Mouse (Mus musculus) C2C12 (cell line): Measurements from ENCODE around the gene Cox15. TPM values are rescaled to one million over a fixed set of nuclear protein-coding genes. Genes with fewer than 3 reads are reported as not detected.

ENCODE experiments used
- H3K27me3 ChIP-seq: one replicate; pipeline ENCODE4 v1.6.1; 2011; ENCODE audit not compliant: control insufficient read depth, insufficient read depth, insufficient read length
- H3K36me3 ChIP-seq: one replicate; pipeline ENCODE4 v1.6.1; 2011; ENCODE audit not compliant: control insufficient read depth, insufficient read depth
- H3K4me3 ChIP-seq: one replicate; pipeline ENCODE4 v1.5.1; 2011; ENCODE audit warnings: mild to moderate bottlenecking, control low read depth; ENCODE audit not compliant: poor library complexity, insufficient read depth, severe bottlenecking
- H3K79me2 ChIP-seq: one replicate; pipeline ENCODE4 v1.6.1; 2011; ENCODE audit not compliant: control insufficient read depth, insufficient read depth
- H3K79me3 ChIP-seq: one replicate; pipeline ENCODE4 v1.6.1; 2011; ENCODE audit warnings: low read depth, control low read depth
- H3ac ChIP-seq: one replicate; pipeline ENCODE3; 2011; ENCODE audit warnings: low read depth; ENCODE audit not compliant: control insufficient read depth, insufficient read length
- CEBPB ChIP-seq: IDR thresholded peaks from one replicate; pipeline ENCODE4 v1.6.1; 2011; ENCODE audit warnings: low read depth, mild to moderate bottlenecking, control low read depth, moderate library complexity
- CTCF ChIP-seq: IDR thresholded peaks from one replicate; pipeline ENCODE4 v1.5.1; 2011; ENCODE audit not compliant: control insufficient read depth, insufficient read depth, insufficient read length
- FOSL1 ChIP-seq: IDR thresholded peaks from one replicate; pipeline ENCODE4 v1.8.0; 2011; ENCODE audit warnings: mild to moderate bottlenecking, low read length; ENCODE audit not compliant: poor library complexity, insufficient read depth, severe bottlenecking
- MAX ChIP-seq: IDR thresholded peaks from one replicate; pipeline ENCODE4 v1.6.1; 2011; ENCODE audit warnings: mild to moderate bottlenecking, control low read depth
- MYOD1 ChIP-seq: IDR thresholded peaks from one replicate; pipeline ENCODE4 v1.6.1; 2011; ENCODE audit warnings: low read depth; ENCODE audit not compliant: control insufficient read depth, insufficient read length
- MYOG ChIP-seq: IDR thresholded peaks from one replicate; pipeline ENCODE4 v1.6.1; 2011; ENCODE audit not compliant: control insufficient read depth, insufficient read length; ENCODE audit errors: extremely low read depth
- USF1 ChIP-seq: IDR thresholded peaks from one replicate; pipeline ENCODE4 v1.6.1; 2011; ENCODE audit warnings: low read depth, mild to moderate bottlenecking, control low read depth, moderate library complexity
- polyA plus RNA-seq: library from polyadenylated mRNA; unstranded; fragments of >200 nt; fragmentation: generic; extraction: Trizol; gene quantifications from one replicate; pipeline ENCODE4 v1.2.1, GENCODE M21; 2012; ENCODE audit warnings: missing spikeins

The Cox15 gene
- polyA plus RNA-seq, 1 experiment, result 6.3 TPM

GRCm38 (mm10) chr19:43720061-43720460 lies 32.7 kb downstream of the Cox15 start:
- H3ac ChIP-seq, result no peak overlapping the region
- H3K79me2 ChIP-seq, result no peaks in the 10 kb centered on the region
- no peak for TF ChIP-seq USF1
- TF ChIP-seq MYOG, result no peak
- TF ChIP-seq MYOD1, result no peak
- no peak for TF ChIP-seq CTCF
- TF ChIP-seq CEBPB, result no peak
- no peak for TF ChIP-seq FOSL1
- TF ChIP-seq MAX, result no peak
- peaks cover 32% of the 10 kb centered on the region for H3K36me3 ChIP-seq
- H3K79me3 ChIP-seq, result no peaks in the 10 kb centered on the region
- H3K27me3 ChIP-seq, result no peaks in the 10 kb centered on the region
- no peak overlapping the region for H3K4me3 ChIP-seq

- Histone ChIP-seq H3K36me3 (peaks cover 15% of the 10 kb centered on the region), H3K27me3 (no peaks in the 10 kb centered on the region), H3ac (no peak overlapping the region), H3K79me3 (no peaks in the 10 kb centered on the region), H3K4me3 (no peak overlapping the region), H3K79me2 (no peaks in the 10 kb centered on the region)
- TF ChIP-seq MYOD1 (no peak), MAX (no peak), USF1 (no peak), CEBPB (no peak), CTCF (no peak), FOSL1 (no peak), MYOG (no peak)
These were observed 40.8 kb downstream of the Cox15 start for GRCm38 (mm10) chr19:43711971-43712370.

- no peak overlapping the region for H3K4me3 ChIP-seq
- no peaks in the 10 kb centered on the region for H3K79me2 ChIP-seq
These were observed 41.5 kb downstream of the Cox15 start for GRCm38 (mm10) chr19:43711159-43711916.

GRCm38 (mm10) chr19:43709317-43709716 lies 43.5 kb downstream of the Cox15 start:
- TF ChIP-seq FOSL1 (no peak), CTCF (no peak), MYOD1 (no peak), CEBPB (no peak), MYOG (no peak), MAX (no peak), USF1 (no peak)
- peaks cover 22% of the 10 kb centered on the region for H3K36me3 ChIP-seq

More at GRCm38 (mm10) chr19:43711159-43711916, 41.5 kb downstream of the Cox15 start:
- no peak for TF ChIP-seq MYOG
- no peak for TF ChIP-seq USF1
- Histone ChIP-seq H3K27me3 (no peaks in the 10 kb centered on the region), H3ac (no peak overlapping the region), H3K36me3 (peaks cover 15% of the 10 kb centered on the region), H3K79me3 (no peaks in the 10 kb centered on the region)

GRCm38 (mm10) chr19:43708206-43708605 lies 44.6 kb downstream of the Cox15 start:
- Histone ChIP-seq H3K27me3 (no peaks in the 10 kb centered on the region), H3K79me3 (no peaks in the 10 kb centered on the region), H3ac (no peak overlapping the region), H3K79me2 (no peaks in the 10 kb centered on the region), H3K36me3 (peaks cover 20% of the 10 kb centered on the region), H3K4me3 (no peak overlapping the region)
- no peak for TF ChIP-seq MYOG

More at GRCm38 (mm10) chr19:43709317-43709716, 43.5 kb downstream of the Cox15 start:
- Histone ChIP-seq H3K79me2 (no peaks in the 10 kb centered on the region), H3K4me3 (no peak overlapping the region), H3ac (no peak overlapping the region), H3K79me3 (no peaks in the 10 kb centered on the region), H3K27me3 (no peaks in the 10 kb centered on the region)

GRCm38 (mm10) chr19:43704787-43705497 lies 47.9 kb downstream of the Cox15 start:
- H3K79me3 ChIP-seq, result no peaks in the 10 kb centered on the region
- no peak overlapping the region for H3K4me3 ChIP-seq
- H3K79me2 ChIP-seq, result no peaks in the 10 kb centered on the region
- no peak overlapping the region for H3ac ChIP-seq
- H3K27me3 ChIP-seq, result no peaks in the 10 kb centered on the region
- H3K36me3 ChIP-seq, result peaks cover 12% of the 10 kb centered on the region
- TF ChIP-seq CEBPB, result no peak
- no peak for TF ChIP-seq MYOD1
- TF ChIP-seq CTCF, result no peak
- TF ChIP-seq USF1, result no peak
- no peak for TF ChIP-seq FOSL1
- no peak for TF ChIP-seq MYOG
- no peak for TF ChIP-seq MAX
